Mouse (Mus musculus): Measurements from ENCODE around the gene Chchd4.

The Chchd4 gene

DNA sequence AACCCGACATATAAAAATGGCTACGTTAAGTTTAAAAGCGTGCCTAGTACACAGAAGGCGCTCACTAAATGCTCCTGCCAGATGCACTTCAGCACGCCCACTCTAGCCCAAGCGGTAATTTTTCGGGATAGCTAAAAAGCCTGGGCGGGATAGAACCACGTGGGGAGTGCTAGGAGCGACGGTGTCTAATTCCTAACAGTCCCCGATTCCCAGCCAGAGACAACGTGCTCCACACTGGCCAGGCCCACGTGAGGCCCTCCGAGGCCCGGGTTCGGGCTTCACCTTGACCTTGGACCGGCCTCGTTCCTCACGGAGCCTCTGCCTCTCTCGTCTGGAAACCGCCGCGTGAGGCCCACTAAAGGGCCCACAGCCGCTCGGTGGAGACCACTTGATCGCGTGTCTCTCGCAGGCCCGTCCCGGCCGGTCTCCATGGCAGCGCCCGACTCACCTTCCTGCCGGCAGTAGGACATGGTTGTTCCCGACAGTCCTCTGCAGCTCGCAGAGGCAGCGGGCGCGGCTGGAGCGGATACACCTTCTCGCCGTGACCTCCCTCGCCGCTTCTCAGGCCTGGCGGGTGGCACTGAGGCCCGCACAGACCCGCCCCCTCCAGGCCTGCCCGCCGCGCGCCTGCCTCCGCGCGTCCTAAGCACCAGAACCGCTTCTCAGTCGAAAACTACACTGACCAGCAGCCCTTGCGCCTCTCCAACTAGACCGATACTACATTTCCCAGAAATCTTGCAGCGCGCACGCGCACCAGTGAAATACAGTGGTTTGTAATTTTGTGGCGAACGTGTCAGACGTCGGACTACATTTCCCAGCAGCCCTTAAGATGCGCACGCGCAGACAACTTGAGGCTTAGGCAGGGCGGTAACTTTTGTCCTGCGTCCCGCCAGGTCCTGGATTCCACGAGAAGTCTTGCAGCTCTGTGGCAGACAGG, at the start of gene Chchd4, which contains the start of gene Tmem43:
Chchd4 (minus strand) TSS at position 679 of the 937 bp plus-strand sequence.
Tmem43 (plus strand) TSS at position 836 of the 937 bp plus-strand sequence.
- peak; percentile 96 for DNase-seq (ENCODE audit: low spot score)

DNA sequence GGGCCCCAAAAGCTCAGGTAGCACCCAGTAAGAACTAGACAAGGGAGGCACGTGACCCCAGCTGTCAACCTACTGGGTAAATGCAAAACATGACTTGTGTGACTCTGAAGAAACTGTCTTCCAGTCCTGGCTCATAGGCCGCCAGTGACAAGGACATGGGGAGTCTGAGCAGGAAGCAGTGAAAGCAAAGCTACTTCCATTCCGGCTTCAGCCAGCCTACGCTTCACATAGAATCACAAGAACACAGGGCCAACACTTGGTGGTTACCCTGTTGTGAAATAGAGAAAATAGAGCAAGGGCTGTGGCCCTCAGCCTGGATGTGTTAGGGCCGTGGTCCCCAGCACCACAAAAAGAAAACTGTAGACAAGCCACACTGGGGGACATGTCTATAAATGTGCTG, 49.5 kb upstream of the Chchd4 start:
- DNase-seq (ENCODE audit: low spot score) = no peak

DNA sequence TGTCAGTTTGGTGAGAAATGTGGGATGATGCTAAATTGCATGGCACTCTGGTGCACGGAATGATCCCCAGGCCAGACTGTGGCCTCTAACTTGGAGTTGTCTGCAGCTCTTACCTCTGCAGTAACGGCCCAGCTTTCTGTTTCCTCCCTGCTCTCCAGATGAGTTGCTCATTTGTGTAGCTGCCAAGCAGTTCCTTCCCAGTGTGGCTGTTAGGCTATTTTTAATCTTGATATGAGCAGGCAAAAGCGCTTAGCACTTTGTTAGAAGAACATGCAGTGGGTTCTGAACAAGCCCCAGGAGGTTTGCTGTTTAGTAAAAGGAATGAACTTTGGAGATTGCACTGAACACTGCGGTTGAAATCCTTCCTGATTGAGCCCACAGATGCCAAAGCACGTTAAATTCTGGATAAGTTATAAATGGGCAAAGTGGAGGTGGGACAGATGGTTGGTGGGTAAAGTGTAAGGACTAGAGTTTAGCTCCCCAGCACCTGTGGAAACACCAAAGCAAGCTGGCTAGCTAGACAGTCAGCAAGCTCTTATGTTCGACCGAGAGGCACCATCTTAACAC, 45.2 kb upstream of the Chchd4 start:
- no peak for DNase-seq (ENCODE audit: low spot score)

DNA sequence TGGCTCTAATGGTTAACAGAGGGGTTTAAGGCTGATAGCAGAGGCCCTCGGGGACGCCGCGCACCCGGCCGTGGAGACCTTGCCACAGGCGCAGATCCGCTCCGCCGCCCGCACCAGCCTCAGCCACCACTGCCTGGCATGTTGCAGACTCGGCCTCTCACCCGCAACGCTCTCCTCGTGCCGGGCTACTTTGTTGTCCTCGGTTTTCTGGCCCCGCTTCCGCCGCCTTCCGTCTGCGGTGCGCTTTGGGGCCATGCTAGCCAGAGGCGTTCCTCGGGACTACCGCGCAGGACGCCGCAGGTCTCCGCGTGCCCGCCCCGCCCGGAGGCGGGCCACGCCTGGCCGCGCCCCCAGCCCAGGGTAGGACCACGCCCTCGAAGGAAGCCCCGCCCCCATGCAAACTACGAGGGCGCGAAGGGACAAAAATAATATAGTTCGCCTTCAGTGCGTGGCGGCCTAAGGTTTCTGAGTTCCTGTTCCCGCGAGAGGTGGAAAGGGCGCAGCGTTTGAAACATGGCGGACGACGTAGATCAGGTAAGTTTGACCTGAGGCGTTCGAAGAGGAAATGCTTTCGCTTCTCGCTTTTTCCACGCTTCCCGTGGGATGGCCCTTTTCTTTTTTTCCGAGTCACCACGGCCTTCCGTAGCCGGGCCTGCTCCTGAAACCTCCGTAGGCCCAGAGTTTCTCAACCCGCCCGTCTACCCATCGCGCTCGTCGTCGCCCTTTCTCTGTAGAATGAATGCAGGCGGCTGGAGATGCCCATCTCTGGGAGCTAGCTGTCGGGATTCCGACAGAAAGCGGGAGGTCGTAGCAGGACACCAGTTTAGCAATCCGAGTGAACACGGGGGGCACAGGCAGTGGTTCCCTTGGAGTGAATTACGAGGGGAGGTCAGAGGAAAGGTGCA, 42.5 kb upstream of the Chchd4 start, which contains the start of the genes Xpc and Lsm3:
Xpc (minus strand) TSS at position 344 of the 905 bp plus-strand sequence.
Lsm3 (plus strand) TSS at position 384 of the 905 bp plus-strand sequence.
- DNase-seq (ENCODE audit: low spot score) = peak; percentile 99

DNA sequence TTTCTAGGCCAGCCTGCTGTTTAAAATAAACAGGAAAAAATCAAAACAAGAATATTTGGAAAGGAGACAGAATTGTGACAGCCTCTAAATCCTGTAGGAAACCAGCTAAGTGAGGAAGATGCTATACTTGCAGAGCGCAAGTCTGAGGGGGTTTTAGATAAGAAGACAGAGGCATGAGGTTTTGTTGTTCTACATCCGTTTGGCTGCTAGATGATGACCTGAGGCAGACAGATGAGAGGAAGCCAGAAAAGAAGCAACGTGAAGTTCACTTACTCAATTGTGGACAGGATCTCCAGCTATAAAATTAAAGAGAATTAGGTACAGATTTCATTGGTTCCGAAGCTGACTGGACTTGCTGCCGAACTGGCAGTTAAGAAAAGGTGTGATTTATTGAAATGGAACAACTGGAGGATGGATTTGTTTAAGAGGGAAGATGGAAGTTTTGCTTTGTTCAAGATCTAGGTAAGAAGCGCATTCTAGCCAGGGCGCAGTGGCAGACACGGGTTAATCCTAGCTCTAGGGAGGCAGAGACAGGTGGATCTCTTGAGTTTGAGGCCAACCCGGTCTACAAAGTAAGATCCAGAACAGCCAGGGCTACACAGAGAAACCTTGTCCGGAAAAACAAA, 41.5 kb upstream of the Chchd4 start:
- DNase-seq (ENCODE audit: low spot score) = no peak

DNA sequence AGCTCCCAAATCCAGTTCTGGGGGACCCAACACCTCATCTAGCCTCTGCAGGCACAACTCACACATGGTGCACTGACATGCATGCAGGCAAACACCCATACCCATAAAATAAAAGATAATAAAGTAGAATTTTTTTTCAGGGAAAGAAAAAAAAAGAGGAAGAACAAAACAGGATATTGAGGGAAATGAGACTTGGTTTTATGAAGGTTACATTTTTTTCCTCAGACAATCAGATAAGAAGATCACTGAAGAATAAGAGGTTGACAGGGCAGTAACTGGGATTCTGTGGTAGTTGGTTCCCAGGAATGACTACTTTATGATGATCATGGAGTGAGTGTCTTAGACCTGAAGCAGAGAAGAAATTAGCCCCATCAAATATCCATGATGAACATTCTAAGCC, 40.8 kb upstream of the Chchd4 start:
- DNase-seq (ENCODE audit: low spot score) = no peak

DNA sequence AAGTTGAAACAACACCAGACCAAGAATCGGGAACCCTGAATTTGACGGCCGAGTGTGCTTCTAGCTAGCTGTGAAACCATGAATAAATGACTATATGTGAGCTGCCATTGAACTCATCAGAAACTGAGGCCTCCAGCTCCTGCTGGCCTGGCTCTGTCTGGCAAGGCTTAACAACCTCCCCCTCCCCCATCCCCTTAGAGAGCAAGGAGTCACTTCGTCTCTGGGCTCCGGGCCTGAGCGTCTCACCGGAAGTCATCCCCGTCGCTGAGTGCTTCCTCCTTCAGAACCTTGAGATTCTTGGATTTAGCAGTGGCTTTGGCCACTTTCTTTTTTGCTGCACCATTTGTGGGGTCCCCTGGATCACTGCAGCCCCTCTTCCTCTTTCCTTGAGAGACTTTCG, 36.9 kb upstream of the Chchd4 start:
- DNase-seq (ENCODE audit: low spot score) = no peak

DNA sequence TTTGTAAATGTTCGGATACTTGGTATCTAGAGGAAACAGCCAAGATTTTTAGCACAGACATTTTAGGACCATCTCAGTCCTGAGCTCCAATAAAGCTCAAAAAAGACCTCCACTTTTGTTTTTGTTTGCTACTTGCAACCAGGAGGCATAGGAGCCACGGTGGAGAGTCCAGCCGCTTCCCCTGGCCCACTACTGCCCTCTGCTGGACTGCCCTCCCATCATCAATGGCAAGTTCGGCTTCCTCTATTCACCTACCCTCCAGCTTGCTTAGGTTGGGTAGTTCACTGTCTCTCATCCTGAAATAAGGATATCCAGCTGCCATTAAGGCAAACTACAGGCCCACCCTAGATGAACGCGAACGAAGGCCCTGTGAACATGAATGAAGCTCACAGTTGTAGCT, 36.0 kb upstream of the Chchd4 start:
- DNase-seq (ENCODE audit: low spot score) = peak; percentile 80

DNA sequence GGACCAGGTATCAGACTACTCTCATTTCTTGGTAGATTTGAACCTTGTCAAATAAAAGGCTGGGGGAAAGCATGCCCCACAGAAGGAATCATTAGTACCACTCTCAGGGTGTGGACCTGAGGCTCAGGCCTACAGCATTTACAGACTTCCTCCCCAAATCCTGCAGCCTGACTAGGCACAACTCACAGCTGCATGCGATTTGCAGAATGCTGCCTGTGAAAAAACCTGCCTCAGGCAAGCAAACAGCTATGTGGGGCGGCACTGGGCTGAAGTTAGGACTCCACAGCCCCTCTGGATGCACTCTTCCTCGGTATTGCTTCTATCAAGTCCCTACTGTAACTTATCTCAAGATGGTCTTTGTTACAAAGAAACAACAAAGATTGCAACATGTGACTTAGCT, 34.7 kb upstream of the Chchd4 start:
- DNase-seq (ENCODE audit: low spot score) = no peak

DNA sequence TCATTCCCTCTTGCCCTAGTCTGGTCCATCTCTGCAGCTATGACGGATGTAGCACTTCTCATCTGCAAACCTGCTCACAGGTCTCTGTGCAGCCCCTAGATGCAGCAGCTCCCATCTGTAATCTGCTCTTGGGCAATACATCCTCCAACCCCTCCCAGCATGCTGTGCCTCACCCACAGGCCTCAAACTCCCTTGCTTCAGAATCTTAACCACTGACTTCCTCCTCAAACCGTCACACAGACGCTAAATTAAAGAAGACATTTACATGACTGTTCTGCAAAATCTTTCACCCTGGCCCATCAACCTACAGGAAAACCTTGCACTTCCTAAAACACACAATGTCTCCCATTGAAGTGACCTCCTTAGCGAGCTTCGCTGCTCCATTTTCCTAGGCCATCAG, 32.7 kb upstream of the Chchd4 start:
- DNase-seq (ENCODE audit: low spot score) = no peak

DNA sequence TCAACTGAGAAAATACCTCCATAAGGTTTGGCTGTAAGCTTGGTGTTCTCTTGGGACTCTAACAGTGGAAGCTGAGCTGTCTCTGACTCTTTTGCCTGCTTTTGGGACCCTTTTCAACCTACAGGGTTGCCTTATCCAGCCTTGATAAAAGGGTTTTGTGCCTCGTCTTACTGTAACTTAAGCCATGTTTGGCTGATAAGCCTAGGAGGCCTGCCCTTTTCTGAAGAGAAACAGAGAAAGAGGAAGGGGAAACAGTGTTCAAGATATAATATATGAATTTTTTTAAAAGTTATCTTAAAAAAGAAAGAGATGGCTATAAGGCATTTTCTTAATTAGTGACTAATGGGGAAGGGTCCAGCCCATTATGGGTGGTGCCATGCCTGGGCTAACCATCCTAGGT, 30.0 kb upstream of the Chchd4 start:
- DNase-seq (ENCODE audit: low spot score) = no peak

DNA sequence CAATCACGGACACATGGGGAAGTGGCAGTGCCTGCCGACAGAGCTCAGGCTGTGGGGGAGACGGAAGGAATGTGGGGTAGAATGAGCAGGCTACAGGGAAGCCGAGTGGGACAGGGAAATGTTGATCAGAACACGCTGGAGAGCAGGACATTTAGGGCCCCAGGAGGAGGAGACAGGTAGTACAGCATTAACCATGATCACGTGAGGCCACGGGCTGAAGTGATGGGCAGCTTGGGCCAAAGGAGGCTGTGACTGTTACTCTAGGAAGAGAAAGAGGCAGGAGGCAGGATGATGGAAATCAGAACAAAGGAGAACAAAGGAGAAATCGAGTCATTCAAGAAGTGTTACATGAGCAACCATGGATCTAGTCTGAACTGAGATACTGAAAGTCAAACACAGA, 21.2 kb upstream of the Chchd4 start:
- DNase-seq (ENCODE audit: low spot score) = no peak

DNA sequence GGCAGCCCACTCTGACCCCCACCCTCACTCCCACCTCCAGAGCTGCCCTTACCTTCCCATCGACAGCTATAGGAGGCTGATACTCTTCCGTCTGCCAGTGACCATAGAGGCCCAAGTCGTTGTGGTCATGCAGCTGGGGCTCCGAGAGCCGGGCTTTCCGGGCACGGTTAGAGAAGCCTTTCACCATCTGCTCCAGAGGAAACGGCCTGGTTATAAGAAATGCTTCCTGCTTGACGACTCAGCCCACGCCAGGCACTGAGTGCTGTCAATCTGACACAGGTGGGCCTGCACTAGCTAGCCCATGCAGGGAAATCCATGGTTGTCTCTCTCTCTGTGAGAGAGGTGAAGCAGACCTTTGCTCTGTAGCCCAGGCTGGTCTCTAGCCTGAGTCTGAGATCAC, 19.7 kb upstream of the Chchd4 start:
- no peak for DNase-seq (ENCODE audit: low spot score)

DNA sequence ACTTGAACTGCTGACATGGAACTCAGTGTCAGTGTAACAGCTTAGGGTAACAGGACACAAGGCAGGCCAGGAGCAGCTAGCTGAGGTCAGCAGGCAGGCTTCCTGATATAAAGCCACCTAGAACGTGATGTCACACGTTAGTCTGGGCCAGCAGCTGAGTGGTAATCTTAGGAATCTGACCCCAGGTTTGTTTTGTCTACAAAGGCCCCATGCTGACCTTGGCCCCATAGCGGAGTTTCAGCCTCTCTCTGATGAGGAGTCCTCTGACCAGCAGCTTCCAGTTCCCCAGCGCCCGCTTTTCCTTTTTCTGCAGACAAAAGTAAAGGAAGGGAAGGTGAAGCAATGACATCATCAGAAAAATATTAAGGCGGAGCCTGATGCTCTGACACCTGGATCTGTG, 17.7 kb upstream of the Chchd4 start:
- no peak for DNase-seq (ENCODE audit: low spot score)

DNA sequence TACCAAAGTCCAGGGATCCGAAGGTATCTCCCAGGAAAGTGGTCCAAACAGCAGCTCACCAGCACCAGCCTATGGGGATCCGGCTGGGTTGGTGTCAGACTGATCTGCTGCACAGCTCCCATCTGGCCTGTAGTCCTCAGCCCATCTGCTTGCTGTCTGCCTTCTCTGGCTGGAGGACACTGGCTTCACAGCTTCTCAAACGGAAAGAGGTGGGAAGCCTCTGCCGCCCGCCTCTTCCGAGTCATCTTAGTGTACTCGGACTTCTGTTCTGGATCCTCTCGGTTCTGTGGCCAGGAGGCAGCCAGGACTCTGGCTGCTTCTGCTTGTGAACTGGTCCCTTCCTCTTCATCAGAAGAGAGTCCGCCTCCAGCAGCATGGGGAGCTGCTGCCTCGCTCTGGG, 16.5 kb upstream of the Chchd4 start:
- DNase-seq (ENCODE audit: low spot score) = peak; percentile 17

DNA sequence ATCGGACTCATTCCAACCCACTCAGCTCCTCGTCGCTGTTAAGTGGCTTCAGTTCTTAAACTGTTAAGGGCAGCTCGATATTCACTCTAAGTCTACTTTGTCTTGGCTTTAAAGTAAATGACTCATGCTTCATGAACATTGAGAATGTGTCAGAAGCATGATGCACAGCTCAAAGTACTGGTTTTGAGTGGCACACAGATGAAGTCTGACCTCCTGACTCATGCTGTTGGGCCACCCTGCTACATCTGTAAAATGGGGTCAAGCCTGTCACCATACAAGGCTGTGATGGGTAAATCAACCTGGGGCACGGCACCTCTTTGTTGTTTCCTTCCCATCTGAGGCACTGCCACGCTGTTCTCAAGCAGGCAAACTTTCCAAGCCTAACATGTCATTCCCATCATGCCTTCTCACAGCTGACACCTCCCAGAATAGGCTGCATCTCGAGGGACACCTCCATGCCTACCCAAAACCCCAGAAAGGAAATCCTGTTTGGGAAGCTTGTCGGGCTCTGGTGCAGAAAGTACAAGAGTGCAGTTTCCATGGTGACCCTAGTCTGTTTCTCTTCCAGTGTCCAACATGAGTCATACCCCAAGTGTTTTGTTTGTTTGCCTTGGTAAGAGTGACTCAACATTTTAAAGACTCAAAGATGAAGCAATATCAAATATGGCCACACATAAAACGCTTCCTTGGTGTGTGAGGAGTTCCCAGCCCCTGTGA, 15.3 kb upstream of the Chchd4 start:
- DNase-seq (ENCODE audit: low spot score) = peak; percentile 17

DNA sequence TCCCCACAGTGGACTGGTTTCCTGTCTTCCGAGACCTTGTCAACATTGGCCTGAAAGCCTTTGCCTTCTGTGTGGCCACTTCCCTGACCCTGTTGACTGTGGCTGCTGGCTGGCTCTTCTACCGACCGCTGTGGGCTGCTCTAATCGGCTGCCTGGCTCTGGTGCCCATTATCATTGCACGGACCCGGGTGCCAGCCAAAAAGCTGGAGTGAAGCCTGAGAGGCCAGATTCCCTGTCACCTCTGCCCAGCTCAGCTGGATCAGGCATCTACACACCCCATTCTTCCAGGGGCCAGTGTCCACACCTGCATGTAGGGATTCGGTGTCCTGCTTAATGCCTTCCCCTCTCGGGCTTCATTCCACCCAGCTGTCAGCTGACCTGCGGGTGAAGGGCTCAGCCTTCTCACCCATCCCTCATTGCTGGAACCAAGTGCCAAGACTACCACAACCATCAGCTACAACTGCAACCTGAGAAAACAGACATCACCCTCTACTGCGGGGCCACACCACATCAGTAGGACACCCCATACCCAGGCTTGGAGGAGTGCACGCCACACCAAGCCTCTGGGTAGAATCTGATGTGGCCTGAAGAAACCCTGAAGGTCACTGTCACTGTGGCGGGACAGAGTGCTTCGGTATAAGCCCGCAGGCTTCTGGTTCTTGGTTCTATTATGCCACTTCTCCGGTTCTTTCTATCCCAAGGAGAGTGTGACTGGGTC, 13.5 kb upstream of the Chchd4 start:
- no peak for DNase-seq (ENCODE audit: low spot score)

DNA sequence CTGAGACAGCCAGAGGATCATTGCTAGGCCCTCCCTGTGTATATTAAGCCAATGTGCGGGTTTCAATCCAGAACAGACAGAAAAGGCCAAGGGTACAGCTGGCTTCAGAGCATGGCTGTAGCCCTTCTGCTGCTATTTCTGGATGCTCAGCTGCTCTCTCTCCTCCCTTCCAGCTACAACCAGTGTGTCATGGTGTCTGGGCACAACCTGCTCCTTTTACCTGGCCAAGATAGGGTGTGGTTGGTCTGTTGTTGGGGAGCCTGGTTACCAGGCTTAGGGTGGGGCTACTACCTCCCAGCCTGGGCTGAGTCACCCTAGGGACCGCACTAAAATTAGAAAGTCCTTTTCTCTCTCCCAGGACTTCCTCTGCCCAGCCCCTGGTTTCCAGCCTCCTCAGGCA, 10.0 kb upstream of the Chchd4 start:
- no peak for DNase-seq (ENCODE audit: low spot score)

DNA sequence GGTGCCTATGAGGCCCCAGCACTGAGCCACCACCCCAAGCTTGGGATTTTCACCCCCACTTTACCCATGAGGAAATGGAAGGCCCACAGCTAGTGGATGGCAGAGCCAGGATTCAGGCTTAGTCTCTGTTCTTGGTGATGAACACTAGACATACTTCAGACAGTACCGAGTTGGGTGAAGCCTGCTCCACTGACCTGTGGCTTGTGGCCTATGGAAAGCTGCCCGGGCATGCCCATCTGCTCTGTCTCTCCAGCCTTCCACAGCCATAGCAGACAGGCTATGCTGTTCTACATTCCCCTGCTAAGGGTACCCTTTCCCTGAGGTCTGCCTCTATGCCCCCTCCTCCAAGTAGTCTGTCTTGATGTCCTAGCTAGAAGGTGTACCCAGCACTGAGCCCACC, 3.2 kb upstream of the Chchd4 start:
- no peak for DNase-seq (ENCODE audit: low spot score)

DNA sequence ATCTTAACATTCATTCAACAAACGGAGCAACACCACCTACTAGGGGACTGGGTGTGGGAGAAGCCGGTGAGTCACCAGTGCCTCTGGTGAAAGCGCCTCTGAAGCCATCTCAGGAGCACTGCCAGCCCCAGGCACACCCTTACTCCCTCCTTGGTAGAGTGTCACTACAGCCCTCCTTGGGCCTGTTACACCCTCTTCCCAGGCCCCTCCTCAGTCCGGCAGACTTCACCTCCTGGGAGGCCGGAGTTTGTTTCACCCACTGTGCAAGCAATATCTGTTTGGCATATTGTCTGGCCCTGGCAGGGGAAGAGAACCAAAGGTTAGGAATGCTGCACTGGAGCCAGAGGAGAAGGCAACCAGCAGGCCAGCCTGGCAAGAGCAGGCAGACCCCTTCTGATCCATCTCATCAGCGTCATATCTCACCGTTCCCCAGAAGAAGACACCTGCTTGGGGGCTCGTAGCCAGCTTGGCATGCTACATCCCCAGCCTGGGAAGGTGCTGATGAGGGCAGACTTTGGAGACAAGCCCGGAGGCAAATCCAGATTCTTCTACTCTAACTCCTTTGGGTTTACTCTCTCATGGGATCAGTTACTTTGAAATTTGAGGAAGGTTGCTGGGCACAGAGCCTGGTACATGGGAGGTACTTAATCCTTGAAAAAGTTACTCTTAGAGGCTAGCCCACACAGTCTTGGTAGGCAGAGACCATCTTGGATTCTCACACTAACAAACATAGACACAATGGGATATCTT, 1.3 kb upstream of the Chchd4 start:
- DNase-seq (ENCODE audit: low spot score) = peak; percentile 34

Measured in urinary bladder, postnatal 25 days (tissue).